Comparison of ENCODE assay signal across 20 mouse cellular contexts in the genomic region with DNA sequence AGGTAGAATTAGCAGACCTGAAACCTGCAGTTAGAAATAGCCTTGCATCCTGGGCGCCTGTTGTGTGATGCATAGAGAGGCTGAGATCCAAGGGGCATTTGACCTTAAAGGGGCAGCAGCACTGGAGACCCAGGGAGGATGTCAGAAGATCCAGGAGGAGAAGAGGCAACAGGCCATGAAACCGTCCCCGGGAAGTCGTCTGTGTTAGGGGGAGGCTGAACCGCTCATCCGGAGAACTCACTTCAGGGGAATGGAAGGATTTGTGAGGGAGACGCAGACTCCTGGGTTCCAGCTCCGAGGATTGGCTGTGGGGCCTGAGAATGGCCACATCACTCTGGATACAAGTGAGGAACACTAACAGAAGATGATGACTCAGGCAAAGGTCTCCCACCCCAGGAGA.
DNase-seq lines count a peak whose midpoint lies in the region; ATAC-seq lines count a peak whose summit lies in the region.
"Had no signal": no experiment of that assay in that cellular context is flagged by ENCODE, and none has a peak within 500 bp of the region (broad histone marks: within the 10 kb centered on the region; RNA-seq: fewer than 3 reads in every experiment).

No protein-coding gene starts in this region.

- 60% methylated on average over 8 of the region's 8 CpGs for WGBS in heart, embryonic 10.5 days
- 82% methylated on average over 8 of the region's 8 CpGs for WGBS in intestine, embryonic 16.5 days
- WGBS in intestine, embryonic 15.5 days, result 87% methylated on average over 8 of the region's 8 CpGs
- WGBS in limb, embryonic 12.5 days, result 77% methylated on average over 8 of the region's 8 CpGs

- H3K27ac ChIP-seq in heart, embryonic 10.5 days, result peak overlapping the region; percentile 81
- no peak overlapping the region for H3K27ac ChIP-seq in intestine, embryonic 16.5 days (ENCODE audit: low read length)
- no peak overlapping the region for H3K27ac ChIP-seq in intestine, embryonic 15.5 days
- H3K27ac ChIP-seq in limb, embryonic 12.5 days, result 0 out of 2 replicates have a peak overlapping the region, but pooled peaks have one; percentile 2
- H3K27ac ChIP-seq: forebrain, embryonic 15.5 days; hindbrain, embryonic 15.5 days; liver, embryonic 12.5 days; midbrain, embryonic 12.5 days; neural tube, embryonic 15.5 days had no signal

- no peaks in the 10 kb centered on the region for H3K27me3 ChIP-seq in heart, embryonic 10.5 days (ENCODE audit: insufficient read depth, poor library complexity, severe bottlenecking)
- no peaks in the 10 kb centered on the region for H3K27me3 ChIP-seq in intestine, embryonic 16.5 days (replicated peaks; ENCODE audit: control insufficient read depth, insufficient read depth, low read length)
- H3K27me3 ChIP-seq in intestine, embryonic 15.5 days (replicated peaks), result no peaks in the 10 kb centered on the region
- no peaks in the 10 kb centered on the region for H3K27me3 ChIP-seq in limb, embryonic 12.5 days
- H3K27me3 ChIP-seq: forebrain, embryonic 15.5 days; hindbrain, embryonic 15.5 days; neural tube, embryonic 15.5 days had no signal

- peak overlapping the region; percentile 1; the same call in 1 of the 2 replicates for H3K9ac ChIP-seq in intestine, embryonic 16.5 days (ENCODE audit: low read depth, low read length)
- H3K9ac ChIP-seq in intestine, embryonic 15.5 days, result no peak overlapping the region
- H3K9ac ChIP-seq in limb, embryonic 12.5 days (replicated peaks), result no peak overlapping the region
- H3K9ac ChIP-seq: forebrain, embryonic 15.5 days; hindbrain, embryonic 15.5 days; liver, embryonic 12.5 days; midbrain, embryonic 12.5 days; neural tube, embryonic 15.5 days had no signal

- intact Hi-C loops in heart, postnatal 25 days (cut with DNase I), result loop anchor here (5.0 kb wide), 2 partner anchors 45 to 130 kb away; no protein-coding TSS in a partner anchor

- H3K4me1 ChIP-seq in heart, embryonic 10.5 days, result peaks cover 85% of the 10 kb centered on the region
- H3K4me1 ChIP-seq in intestine, embryonic 16.5 days (ENCODE audit: control insufficient read depth, insufficient read depth, low read length), result peaks cover 67% of the 10 kb centered on the region
- H3K4me1 ChIP-seq in intestine, embryonic 15.5 days (replicated peaks), result peaks cover 54% of the 10 kb centered on the region
- H3K4me1 ChIP-seq in limb, embryonic 12.5 days (replicated peaks), result peaks cover 78% of the 10 kb centered on the region
- H3K4me1 ChIP-seq: hindbrain, embryonic 15.5 days had no signal

- no peak for ATAC-seq in intestine, embryonic 16.5 days
- ATAC-seq in intestine, embryonic 15.5 days, result no peak
- ATAC-seq in limb, embryonic 12.5 days (ENCODE audit: insufficient number of reproducible peaks, insufficient read depth, low FRiP score, low TSS enrichment, low read depth), result no peak
- ATAC-seq: forebrain, embryonic 15.5 days; liver, embryonic 12.5 days had no signal

- no peaks in the 10 kb centered on the region for H3K9me3 ChIP-seq in heart, embryonic 10.5 days
- no peaks in the 10 kb centered on the region for H3K9me3 ChIP-seq in intestine, embryonic 16.5 days (ENCODE audit: control insufficient read depth, low read length)
- no peaks in the 10 kb centered on the region for H3K9me3 ChIP-seq in intestine, embryonic 15.5 days
- H3K9me3 ChIP-seq in limb, embryonic 12.5 days, result no peaks in the 10 kb centered on the region
- H3K9me3 ChIP-seq: forebrain, embryonic 15.5 days; hindbrain, embryonic 15.5 days; liver, embryonic 12.5 days; midbrain, embryonic 12.5 days; neural tube, embryonic 15.5 days had no signal

- no peaks in the 10 kb centered on the region for H3K36me3 ChIP-seq in heart, embryonic 10.5 days
- no peaks in the 10 kb centered on the region for H3K36me3 ChIP-seq in intestine, embryonic 16.5 days (ENCODE audit: control insufficient read depth, insufficient read depth, low read length)
- H3K36me3 ChIP-seq in intestine, embryonic 15.5 days, result no peaks in the 10 kb centered on the region
- H3K36me3 ChIP-seq in limb, embryonic 12.5 days, result peaks cover 6% of the 10 kb centered on the region; the same call in 1 of the 2 replicates
- H3K36me3 ChIP-seq: forebrain, embryonic 15.5 days; hindbrain, embryonic 15.5 days; liver, embryonic 12.5 days; midbrain, embryonic 12.5 days; neural tube, embryonic 15.5 days had no signal

- H3K4me3 ChIP-seq in heart, embryonic 10.5 days, result no peak overlapping the region
- H3K4me3 ChIP-seq in intestine, embryonic 16.5 days (ENCODE audit: low read length), result no peak overlapping the region
- no peak overlapping the region for H3K4me3 ChIP-seq in intestine, embryonic 15.5 days (replicated peaks)
- no peak overlapping the region for H3K4me3 ChIP-seq in limb, embryonic 12.5 days (replicated peaks)
- H3K4me3 ChIP-seq: forebrain, embryonic 15.5 days; hindbrain, embryonic 15.5 days; liver, embryonic 12.5 days; midbrain, embryonic 12.5 days; neural tube, embryonic 15.5 days had no signal

- no peak for DNase-seq in heart, embryonic 10.5 days (ENCODE audit: low spot score)
- no peak for DNase-seq in heart, postnatal 25 days (ENCODE audit: low spot score)
- peak; percentile 41 to 53 for DNase-seq in kidney, postnatal 4 days
- DNase-seq in kidney, adult 11 months, result no peak
- DNase-seq: adrenal gland, postnatal 25 days; cerebellum, adult 9-10 months; gastrocnemius, postnatal 25 days; left cerebral cortex, postnatal 4 days; lung, postnatal 14 days; right cerebral cortex, adult 18-20 months; right cerebral cortex, postnatal 4 days; thymus, postnatal 25 days had no signal

- H3K4me2 ChIP-seq in intestine, embryonic 16.5 days (ENCODE audit: low read depth, low read length), result no peak overlapping the region
- no peak overlapping the region for H3K4me2 ChIP-seq in intestine, embryonic 15.5 days (replicated peaks)
- H3K4me2 ChIP-seq in limb, embryonic 12.5 days, result no peak overlapping the region
- H3K4me2 ChIP-seq: forebrain, embryonic 15.5 days; hindbrain, embryonic 15.5 days; liver, embryonic 12.5 days; midbrain, embryonic 12.5 days; neural tube, embryonic 15.5 days had no signal

Comparison
In these comparisons a context has a peak if more than half of its experiments do, and no peak if none do; other contexts are left out.
1. DNase-seq: peak in kidney, postnatal 4 days (2 of 2); none in heart, embryonic 10.5 days (single experiment), heart, postnatal 25 days (single experiment) and kidney, adult 11 months (single experiment).
2. H3K27ac ChIP-seq: peak in heart, embryonic 10.5 days (single experiment) and limb, embryonic 12.5 days (single experiment); none in intestine, embryonic 16.5 days (single experiment) and intestine, embryonic 15.5 days (single experiment).